Mouse (Mus musculus) liver, embryonic 14.5 days (tissue): ENCODE measurements around the gene Stx1a.

Experiments used
- CTCF ChIP-seq: IDR thresholded peaks from 2 replicates; pipeline ENCODE4 v1.5.1; 2016; ENCODE audit warnings: antibody characterized with exemption, low read depth, control low read depth
- EP300 ChIP-seq: IDR thresholded peaks from 2 replicates; pipeline ENCODE4 v1.6.1; 2016; ENCODE audit warnings: antibody characterized with exemption, low read depth

GRCm38 (mm10) chr5:135007802-135008571, 15.3 kb upstream of the Stx1a start:
- TF ChIP-seq CTCF (peak; percentile 48), EP300 (no peak)
